Mouse (Mus musculus): Measurements from ENCODE around the gene Tyw1.

Gene Tyw1

DNA sequence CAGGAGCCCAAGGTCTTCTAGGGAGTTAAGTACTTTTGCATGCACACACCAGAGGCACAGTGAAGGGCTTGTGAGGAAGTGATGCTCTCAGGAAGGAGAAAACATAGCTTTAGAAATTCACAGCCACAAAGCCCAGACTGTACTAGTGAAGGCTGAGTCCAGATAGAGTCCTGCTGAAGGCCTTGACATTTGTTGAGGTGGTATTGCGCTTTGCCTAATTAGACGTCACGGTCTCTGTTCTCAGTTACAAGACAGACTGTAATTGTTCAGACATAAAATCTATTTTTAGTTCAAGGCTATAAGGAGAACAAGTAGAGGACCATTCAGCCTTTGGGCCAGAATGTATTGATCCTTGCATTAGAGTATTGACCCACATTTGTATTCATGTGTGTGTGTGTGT lies 58.1 kb downstream of the Tyw1 start:
- peak; percentile 66 to 80 for DNase-seq (ENCODE audit: inconsistent age in 2 of 2, low spot score in 1 of 2)

GRCm38 (mm10) chr5:130314926-130315325 lies 59.5 kb downstream of the Tyw1 start:
- DNase-seq (ENCODE audit: inconsistent age in 2 of 2, low spot score in 1 of 2) = no peak

DNA sequence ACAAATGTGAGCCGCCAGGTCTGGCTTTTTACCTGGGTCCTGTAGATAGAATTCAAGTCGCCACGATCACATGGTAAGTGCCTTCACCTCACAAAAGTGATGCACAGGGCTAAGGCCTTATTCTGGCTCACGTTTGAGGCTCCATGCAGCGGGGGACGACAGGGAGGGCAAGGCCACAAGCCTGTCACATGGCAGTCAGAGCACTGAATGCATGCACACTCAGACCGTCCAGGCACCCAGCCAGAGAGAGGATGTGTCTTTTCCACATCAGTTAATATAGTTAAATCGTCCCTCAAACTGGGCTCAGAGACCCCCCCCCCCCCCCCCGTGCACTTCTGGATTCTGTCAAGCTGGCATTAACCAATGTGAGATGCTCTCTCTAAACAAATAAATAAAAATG lies 60.9 kb downstream of the Tyw1 start:
- DNase-seq (ENCODE audit: inconsistent age in 2 of 2, low spot score in 1 of 2) = peak; percentile 72 to 83

DNA sequence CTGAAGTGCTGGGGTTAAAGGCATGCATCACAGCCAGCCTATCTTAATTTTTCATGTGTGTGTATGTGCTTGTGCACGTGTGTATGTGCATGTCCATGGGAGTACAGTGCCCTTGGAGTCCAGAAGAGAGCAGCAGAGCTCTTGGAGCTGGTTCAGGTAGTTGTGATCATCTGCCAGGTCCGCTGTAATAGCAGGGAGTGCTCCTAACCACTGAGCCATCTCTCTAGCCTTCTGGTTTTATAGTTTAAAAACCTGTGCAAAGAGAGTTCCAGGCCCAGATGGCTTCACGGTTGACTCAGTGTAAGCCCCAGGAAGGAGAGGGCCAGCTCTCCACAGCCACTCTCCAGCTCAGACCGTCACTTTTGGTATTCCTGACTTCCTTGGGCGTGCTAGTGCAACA lies 64.4 kb downstream of the Tyw1 start:
- no peak for DNase-seq (ENCODE audit: inconsistent age in 2 of 2, low spot score in 1 of 2)

DNA sequence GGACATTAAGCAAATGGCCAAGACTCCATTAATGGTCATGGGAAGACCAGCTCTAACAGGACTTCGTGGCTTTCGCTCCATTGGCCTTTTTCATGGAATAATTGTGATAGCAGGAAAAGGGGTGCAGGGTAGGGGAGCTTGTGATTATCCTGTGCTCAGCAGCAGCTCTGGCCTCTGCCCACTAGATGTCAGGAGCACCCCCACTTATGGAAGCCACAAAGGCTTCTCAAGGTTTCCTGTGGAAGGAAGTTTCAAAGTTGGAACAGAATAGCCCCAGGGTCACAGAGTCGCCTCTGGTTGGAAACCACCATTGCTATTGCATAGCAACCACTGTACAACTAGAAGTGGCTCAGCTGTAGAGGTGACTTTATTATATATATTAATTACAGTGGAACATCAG lies 65.1 kb downstream of the Tyw1 start:
- peak; percentile 72 to 86 for DNase-seq (ENCODE audit: inconsistent age in 2 of 2, low spot score in 1 of 2)

GRCm38 (mm10) chr5:130325486-130325885 lies 70.1 kb downstream of the Tyw1 start:
- peak; percentile 71 to 78 for DNase-seq (ENCODE audit: inconsistent age in 2 of 2, low spot score in 1 of 2)

GRCm38 (mm10) chr5:130327615-130328263 lies 72.3 kb downstream of the Tyw1 start:
- peak in 1 of 2 experiments; percentile 55 for DNase-seq (ENCODE audit: inconsistent age in 2 of 2, low spot score in 1 of 2)

DNA sequence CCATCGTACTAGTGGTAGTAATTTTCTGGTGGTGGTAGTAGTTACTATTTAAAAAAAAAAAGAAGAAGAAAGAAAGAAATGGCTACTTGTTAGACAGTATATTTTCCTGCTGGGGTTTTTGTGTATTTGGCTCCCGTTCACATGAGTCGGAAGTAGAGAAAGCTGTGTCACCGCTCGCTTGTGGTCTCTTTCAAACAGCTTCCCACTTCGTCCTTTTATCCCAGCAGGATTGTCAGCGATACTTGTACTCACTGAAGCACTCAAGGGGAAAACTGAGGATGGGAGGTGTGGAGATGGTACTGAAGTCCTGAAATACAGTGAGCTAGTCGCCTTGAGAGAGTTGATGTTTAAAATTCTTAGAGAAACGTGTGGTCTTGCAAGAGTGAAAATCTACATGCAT lies 72.9 kb downstream of the Tyw1 start:
- DNase-seq (ENCODE audit: inconsistent age in 2 of 2, low spot score in 1 of 2) = no peak

DNA sequence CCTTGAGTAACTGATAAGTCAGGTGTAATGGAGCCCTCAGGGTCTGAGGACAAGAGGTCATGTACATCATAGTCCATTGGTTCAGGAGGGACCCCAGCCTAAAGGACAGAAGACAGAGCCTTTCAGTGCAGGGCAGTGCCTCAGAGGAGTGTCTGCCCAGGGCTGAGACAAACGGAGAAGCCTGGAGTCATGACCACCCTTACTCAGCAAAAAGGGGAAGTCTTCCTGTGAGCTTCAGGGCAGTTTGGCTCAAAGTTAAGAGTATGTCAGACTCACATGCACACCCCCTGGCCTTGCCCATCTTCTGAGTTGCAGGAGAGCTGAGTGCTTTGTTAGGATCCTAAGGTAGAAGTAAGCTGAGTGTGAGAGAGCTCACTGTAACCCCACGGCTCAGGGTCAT lies 74.5 kb downstream of the Tyw1 start:
- DNase-seq (ENCODE audit: inconsistent age in 2 of 2, low spot score in 1 of 2) = no peak

DNA sequence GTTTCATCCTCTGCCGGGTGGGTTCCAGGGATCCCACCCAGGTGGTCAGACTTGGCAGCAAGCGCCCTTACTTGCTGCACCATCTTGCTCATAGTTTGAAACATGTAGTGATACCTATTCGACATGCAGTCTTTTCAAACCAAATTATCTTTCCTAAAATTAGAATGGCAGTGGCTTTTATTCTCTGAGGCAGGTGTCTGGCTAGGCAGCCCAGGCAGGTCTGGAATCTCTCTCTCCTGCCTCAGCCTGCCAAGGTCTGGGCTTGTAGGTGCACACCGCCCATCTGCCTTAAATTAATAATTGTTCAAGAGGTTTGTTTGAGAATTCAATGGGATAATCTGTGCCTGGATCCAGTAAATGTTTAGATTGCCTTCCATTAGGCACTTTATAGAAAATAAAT lies 75.4 kb downstream of the Tyw1 start:
- DNase-seq (ENCODE audit: inconsistent age in 2 of 2, low spot score in 1 of 2) = no peak

DNA sequence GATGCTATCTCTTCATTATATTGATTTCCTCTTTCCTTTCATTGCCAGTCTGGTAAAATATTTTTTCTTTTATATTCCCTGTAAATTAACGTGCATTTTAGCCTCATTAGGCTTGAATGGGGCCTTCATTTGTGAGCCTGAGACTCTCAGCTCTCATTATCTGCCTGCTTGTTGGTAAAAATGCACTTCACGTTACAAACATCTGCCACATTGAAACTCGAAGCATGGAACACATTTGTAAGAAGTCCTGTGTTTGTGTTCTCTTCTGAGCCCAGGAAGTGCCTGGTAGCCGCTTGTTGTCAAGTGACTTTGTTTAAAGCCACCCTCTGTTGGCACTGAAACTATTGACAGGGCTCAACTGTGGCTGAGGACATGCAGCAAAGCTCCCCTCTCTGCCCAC lies 75.8 kb downstream of the Tyw1 start:
- DNase-seq (ENCODE audit: inconsistent age in 2 of 2, low spot score in 1 of 2) = no peak

DNA sequence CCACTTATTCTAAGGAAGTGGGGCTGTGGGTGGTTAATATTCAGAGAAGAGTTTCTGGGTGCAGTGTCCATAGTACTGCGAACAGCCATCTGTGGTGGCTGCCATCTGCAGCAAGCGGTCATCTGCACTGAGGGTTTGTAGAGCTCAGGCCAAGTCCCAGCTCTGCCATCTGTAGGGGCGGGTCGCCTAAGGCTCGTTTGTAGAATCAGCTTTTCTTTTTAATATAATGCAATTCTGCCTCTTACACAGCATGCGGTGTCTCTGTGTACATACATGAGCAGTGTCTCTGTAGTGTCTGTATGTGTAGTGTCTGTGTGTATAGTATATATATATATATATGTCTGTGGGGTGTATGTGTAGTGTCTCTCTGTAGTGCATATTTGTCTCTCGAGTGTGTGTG lies 78.1 kb downstream of the Tyw1 start:
- no peak for DNase-seq (ENCODE audit: inconsistent age in 2 of 2, low spot score in 1 of 2)

- no peak for DNase-seq (ENCODE audit: inconsistent age in 2 of 2, low spot score in 1 of 2)
Observed at GRCm38 (mm10) chr5:130333971-130334370, 78.6 kb downstream of the Tyw1 start.

GRCm38 (mm10) chr5:130335462-130335861 lies 80.0 kb downstream of the Tyw1 start:
- DNase-seq (ENCODE audit: inconsistent age in 2 of 2, low spot score in 1 of 2) = no peak

GRCm38 (mm10) chr5:130340656-130341055 lies 85.2 kb downstream of the Tyw1 start:
- peak; percentile 75 to 83 for DNase-seq (ENCODE audit: inconsistent age in 2 of 2, low spot score in 1 of 2)

DNA sequence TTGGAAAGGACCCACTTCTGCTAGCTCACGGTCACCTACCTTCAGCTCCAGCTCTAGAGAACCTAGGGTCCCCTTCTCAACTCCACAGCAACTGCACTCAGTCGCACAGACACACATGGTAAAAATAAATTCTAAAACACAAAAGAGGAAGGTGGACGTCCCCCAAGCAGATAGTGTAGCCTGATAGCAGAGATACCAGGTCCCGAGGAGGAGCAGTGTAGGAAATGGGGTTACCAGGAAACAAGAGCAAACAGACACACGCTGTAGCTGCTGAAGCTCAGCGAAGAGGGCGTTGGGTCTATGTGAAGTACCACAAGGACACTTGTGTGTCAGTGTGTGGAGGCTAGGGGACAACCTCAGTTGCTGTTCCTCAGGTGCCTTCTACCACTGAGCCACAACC lies 89.6 kb downstream of the Tyw1 start:
- DNase-seq (ENCODE audit: inconsistent age in 2 of 2, low spot score in 1 of 2) = no peak

GRCm38 (mm10) chr5:130345871-130346270 lies 90.5 kb downstream of the Tyw1 start:
- DNase-seq (ENCODE audit: inconsistent age in 2 of 2, low spot score in 1 of 2) = no peak

DNA sequence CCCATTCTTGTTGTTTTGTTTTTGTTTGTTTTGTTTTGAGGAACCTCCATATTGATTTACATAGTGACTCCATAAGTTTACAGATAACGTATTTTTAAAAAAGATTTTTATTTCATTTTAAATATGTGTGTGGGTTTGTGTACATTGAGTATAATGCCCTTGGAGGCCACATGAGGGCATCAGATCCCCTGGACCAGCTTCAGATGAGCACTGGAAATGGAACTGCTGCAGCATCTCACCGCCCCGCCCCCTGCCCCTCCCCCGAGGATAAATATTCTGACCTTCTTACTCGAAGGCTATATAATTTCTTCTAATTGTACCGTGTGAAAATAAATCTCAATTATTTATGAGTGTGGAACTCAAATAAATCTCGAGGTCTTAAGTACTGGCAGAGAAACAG lies 99.8 kb downstream of the Tyw1 start:
- DNase-seq (ENCODE audit: inconsistent age in 2 of 2, low spot score in 1 of 2) = no peak

GRCm38 (mm10) chr5:130363111-130363510 lies 107.7 kb downstream of the Tyw1 start:
- DNase-seq (ENCODE audit: inconsistent age in 2 of 2, low spot score in 1 of 2) = no peak

DNA sequence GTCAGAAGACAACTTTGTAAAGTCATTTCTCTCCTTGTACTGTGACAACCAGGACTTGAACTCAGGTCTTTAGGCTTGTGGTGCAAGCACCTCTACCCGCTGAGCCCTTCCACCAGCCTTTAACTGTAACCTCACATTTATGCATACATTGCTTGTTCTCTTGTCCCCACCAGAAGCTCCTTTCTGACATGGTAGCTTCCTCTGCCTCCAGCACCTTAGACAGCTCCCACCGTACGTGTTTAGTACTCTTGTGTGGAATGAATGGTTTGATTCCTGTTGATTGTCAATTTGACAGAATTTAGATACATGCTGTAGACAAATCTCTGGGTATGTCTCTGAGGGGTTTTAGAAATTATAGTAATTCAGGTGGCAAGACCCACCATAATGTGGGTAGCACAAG lies 108.4 kb downstream of the Tyw1 start:
- DNase-seq (ENCODE audit: inconsistent age in 2 of 2, low spot score in 1 of 2) = no peak

GRCm38 (mm10) chr5:130368236-130368635 lies 112.8 kb downstream of the Tyw1 start:
- no peak for DNase-seq (ENCODE audit: inconsistent age in 2 of 2, low spot score in 1 of 2)

DNA sequence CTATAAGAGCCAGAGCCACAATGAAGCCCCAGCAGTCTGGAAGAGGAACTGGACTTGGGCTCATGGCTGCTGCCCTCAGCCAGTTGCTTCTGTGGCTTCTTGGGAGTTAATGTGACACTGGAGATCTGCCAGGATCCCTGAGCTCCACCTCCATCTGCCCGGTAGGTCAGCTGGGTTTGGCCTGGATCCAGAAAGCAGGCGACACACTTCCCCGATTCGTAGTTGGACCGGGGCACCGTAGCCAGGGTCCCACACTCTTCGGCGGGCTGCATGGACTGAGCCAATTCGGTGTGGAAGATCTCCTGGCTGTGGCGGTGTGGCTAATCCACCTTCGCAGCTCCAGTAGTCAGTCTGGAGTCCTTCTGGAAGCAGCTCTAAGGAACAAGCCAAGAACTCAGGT lies 113.8 kb downstream of the Tyw1 start, which contains the start of gene Caln1:
Gene Caln1, plus strand, starts transcription at position 219 of the 400 bp plus-strand sequence.
- DNase-seq (ENCODE audit: inconsistent age in 2 of 2, low spot score in 1 of 2) = peak; percentile 78 to 87

- peak; percentile 60 to 81 for DNase-seq (ENCODE audit: inconsistent age in 2 of 2, low spot score in 1 of 2)
Observed at GRCm38 (mm10) chr5:130375411-130375810, 120.0 kb downstream of the Tyw1 start.
